Mouse (Mus musculus) activated CD4-positive, CD25-positive, alpha-beta regulatory T cell, adult 4 months (primary cell): Measurements from ENCODE around the gene Galnt3. TPM values are rescaled to one million over a fixed set of nuclear protein-coding genes. Genes with fewer than 3 reads are reported as not detected.

Source experiments
- ATAC-seq: one replicate; pipeline ENCODE4 v1.8.0; 2017
- polyA plus RNA-seq, 2 experiments: library from polyadenylated mRNA; unstranded; fragments of 100-300 nt; shearing (Covaris generic); gene quantifications; one replicate each; pipeline ENCODE4 v1.2.1; 2017

The Galnt3 gene
- polyA plus RNA-seq, 2 experiments from 2014 or later = 0.11 to 0.20 TPM

DNA sequence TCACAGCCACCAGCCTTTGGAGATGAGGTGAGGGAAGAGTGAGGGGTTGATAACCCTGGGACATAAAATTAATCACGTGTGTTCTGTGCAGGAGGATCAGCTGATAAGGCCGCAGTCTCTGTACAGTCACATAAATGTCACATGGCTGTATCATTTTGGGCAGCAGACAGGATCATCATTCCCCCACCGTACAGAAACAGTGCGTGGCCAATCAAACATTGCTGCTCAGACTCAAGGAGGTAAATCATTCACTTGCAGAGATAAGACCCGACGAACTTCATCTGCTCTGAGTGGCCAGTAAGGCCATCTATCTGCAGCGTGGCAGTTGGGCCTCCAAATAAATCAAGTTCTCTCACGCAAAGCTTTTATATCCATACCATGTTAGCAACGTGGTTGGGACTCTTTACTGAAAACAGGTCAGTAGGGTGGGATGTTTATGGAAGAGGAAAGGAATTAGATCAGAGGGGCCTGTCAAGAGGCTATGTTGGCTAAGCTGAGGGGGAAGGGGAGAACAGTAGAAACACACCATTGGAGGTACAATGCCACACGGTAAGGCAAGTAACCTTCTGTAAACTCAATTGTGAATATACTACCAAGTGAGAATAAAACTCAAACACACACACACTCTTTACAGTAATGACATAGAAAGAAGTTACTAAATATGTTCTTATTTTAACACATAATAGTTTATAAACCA, 20.9 kb downstream of the Galnt3 start:
- ATAC-seq = no peak

GRCm38 (mm10) chr2:66101686-66102304, 23.0 kb downstream of the Galnt3 start:
- no peak for ATAC-seq

GRCm38 (mm10) chr2:66100671-66101351, 24.0 kb downstream of the Galnt3 start:
- no peak for ATAC-seq

DNA sequence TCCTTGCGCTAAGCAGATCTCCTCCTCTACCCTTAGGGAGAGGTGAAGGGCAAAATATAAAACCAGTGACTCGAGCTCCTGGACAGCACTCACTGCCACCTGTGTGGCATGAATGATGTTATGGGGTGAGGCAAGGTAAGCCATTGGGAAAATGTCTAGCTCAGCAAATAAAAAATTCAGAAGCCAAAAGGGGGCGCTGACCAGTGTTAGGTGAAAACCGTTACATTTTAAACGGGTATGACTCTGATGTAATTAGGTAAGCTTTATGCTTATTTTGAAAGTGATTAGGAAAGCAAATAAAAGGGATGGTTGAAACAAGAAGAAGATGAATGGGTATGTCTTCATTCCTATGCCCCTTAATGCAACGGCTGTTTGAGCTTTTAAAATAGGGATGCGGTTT, 24.6 kb downstream of the Galnt3 start:
- ATAC-seq = no peak

DNA sequence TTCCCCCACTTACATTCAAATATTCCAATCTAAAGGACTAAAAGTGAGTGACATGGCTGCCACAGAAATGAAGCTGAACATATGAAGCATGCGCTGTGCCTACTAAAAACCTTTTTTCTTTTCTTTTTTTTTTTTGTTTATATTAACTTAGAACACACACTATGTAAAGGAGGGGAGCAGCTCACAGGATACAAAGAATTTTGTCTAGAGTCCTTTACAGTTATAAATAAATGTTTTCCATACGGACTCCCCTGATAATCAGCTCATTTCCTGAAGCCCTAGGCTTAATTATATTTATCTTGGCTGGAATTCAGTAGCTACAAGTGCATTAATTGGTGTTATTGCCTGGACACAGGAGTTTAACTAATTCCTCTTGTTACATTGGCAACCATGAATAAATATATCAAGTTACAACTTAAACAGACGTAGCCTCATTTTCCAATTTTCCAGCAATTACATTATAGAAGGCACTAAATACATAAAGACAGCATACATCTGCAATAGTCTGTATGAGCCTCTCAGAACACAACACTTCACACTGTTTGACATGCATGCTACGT, 30.1 kb downstream of the Galnt3 start:
- ATAC-seq = no peak

DNA sequence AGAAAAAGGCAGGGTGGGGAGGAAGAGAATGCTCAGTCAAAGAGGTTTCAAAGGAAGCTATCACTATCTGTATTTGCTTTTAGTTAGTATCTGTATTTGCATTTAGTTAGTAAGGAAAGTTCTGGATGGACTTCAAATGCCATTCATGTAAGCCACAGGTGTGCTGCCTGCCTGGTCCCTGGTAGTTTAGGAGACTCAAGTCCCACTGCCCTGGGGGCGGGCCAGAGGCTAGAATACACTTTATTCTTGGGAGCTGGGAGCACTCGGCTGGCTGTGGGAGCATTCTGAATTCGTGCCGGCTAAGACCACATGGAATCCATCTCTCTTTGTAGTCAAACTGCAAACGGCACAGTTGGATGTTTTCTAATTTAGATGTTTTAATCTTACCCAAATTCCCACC, 33.5 kb downstream of the Galnt3 start:
- ATAC-seq = no peak

DNA sequence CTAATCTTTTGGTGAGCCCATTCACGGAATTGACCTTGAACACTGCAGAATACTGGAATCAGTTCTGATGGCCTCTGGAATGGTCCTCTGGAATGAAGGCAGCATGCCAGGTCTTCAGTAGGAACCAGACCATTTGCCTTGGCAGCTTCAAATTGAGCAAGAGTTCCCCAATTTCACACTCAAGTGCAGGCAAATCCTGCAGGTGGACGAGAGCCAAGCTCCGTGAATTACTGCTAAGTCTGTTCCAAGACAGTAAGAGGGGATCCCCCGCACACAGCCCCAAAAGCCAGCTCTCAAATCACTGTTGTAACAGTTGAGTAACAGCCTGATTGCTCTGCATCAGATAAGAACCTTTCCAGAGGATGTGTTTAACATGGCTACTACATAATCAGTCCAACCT, 42.9 kb downstream of the Galnt3 start:
- ATAC-seq = no peak

DNA sequence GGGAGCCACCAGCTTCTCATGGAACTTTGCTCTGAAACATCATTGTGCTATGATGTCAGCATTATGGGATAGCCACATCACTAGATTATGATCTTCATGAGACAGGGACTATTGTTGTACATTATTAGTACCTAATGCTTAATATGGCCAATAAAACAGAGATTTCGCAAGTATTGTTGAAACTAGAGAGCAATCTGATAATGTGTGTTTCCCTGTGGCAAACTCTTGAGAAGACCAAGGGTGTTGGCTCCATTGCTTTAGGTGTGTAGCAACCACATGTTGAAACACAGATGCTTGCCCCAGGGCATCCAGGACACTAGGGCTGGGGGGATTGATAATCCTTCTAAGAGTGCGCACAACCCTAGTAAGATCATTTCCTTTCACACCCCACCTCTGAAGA, 44.1 kb downstream of the Galnt3 start:
- no peak for ATAC-seq

DNA sequence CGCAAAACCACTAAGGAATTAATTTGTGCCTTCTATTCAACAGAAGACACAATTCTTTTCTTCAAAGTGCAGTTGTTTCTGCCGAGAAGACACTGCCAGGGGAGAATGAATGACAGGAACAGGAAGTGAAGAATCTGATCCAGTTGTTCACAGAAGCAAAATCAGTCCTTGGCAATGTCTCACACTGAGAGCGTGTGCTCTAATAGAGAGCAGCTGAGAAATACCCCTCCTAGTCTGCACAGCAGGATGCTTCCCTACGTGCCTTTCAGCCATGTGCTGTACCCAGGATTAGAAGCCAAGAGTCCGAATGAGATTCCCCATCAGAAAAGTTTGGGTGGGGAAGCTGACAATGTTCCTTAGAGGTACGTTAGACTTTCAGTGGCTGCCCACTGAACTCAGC, 55.3 kb downstream of the Galnt3 start:
- no peak for ATAC-seq

DNA sequence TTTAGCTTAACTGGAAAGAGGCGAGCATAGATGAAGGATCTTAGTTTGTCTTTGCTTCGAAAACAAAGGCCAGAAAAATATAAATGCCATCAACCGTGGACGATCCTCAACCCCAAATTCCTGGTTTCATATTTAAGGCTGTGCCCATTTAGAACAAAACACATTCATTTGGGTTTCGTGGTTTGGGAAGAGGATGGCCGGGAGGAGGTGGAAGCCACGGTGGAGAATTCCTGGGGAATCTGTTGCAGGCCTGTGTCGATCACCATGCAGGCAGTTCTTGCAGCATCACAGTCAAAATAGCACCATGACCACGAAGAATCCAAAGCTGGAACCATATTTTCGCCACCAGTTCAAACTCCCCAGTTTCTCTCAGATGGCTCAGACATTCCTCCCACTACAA, 61.5 kb downstream of the Galnt3 start:
- ATAC-seq = no peak

DNA sequence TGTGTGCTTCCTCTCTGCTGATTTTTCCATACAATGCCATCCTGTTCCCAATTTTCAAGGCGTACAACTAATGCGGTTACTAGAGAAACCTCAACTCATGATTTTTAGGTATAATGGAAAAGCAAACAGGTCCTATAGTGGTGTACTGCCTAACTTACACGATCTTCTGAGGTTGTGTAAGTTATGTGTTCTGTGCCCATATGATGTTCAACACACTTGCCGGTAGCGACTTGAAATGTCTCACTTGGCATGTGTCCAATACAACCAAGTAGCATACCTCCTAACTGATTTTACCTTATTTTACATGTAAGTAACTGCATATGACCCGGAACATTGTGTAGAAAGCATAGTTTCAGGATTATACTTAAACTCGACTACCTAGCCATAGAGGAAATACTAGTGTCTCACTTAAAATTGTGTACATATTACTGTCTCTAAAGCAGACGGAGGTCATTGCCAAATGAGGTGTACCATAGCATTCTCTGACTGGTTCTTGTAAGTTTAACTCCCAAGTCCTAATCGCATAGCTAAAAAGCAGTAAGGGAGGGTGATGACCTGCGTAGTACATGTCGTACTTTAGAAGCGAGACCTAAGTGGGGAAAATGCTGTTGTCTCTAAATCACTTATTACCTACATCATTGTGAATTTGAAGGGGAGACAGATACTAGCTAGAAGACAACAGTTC, 80.2 kb downstream of the Galnt3 start:
- no peak for ATAC-seq

DNA sequence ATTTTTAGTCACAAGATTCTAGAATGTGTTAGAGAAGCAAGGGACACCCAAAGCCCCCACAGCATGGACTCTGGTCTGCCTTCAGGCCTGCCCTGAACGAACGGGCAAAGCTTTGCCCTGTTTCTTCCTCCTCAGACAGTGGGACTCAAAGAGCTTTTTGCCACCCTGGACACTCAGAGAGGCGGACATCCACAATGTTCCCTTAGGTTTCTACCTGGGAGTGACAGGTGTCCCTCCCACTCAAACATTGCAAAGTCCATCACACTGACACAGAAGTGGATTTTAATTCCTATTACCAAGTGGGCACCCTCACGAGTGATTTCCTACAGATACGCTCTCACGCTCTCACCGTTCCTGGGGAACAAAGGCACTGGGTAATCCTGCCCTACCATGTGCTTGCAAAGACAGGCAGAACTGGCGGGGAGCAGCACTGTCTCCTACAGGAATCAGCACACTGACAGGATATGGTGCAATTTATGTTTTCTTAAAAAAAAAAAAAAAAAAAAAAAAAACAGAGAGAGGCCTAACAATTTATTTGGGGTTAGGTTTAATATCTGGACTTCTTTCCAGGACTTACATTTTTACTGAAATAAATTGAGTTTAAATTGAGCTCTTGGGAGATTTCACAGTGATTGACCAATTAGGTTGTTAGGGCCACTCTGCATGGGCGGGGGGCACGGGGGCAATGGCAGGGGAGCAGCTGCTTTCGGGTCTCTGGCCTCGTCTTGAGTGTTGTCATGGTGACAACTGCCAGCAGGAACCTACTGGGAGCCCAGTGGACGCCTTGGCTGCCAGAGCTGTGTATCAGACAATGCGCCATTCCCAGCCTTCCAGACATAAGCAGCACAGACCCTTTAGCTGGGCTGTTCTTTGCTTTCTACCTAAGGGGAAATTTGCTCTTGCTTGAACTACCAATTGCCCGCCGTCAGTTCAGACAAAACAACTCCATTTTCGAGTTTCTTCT, 81.1 kb downstream of the Galnt3 start:
- no peak for ATAC-seq

DNA sequence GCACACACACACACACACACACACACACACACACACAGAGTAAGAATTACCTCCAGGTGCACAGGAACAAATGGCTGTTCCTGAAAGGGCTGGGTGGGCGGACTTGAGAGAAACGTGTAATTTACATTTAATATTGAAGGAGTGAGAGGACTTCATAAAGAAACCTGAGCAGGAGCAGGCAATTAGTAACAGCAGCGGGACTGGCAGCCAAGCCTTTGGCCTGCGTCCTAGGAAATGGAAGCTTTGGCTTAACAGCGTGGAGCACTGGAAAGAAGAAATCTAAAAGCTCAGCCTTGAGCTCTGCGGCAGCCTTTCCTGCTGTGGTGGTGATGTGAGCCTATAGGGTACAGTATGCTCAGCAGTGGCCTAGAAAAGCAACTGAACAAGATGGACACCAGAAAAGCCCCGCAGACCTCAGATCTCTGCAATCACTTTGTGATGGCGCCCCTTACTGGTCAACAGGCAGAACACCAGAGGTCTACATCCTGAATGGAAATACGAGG, 82.8 kb downstream of the Galnt3 start:
- ATAC-seq = no peak

DNA sequence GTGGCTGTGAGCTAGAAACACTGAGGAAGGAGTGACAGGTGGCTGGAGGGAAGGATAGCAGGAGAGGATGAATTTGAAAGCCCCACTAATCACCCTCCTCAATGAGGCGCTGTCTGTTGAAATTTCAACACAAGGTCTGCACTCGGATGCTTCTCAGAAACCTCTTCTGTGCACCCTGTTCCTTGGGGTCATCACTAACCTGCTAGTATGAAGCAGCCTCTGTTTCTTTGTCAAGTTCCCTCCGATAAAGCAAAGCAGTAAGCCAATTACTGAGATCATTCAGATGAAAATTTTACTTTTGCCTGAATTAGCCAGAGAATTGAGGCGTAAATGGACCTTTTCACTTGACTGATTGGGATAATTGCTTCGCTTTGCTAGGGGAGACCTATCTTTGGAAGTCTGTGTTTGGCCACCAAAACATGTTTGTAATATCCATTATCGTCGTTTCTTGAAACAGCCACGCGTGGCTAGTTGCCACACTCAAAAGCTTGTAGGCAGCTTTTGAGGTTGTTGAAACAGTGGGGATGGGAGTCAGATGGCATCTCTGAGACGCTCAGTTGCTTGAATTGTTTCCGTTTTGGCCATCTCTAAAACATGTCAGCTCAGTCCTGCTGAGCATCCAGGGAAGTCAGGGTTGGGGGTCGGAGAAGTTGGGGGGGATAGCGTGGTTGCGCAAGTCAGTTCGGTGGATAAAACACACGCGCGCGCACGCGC, 83.4 kb downstream of the Galnt3 start:
- ATAC-seq = no peak

GRCm38 (mm10) chr2:66040611-66041010, 84.2 kb downstream of the Galnt3 start:
- no peak for ATAC-seq

- no peak for ATAC-seq
These were observed 89.7 kb downstream of the Galnt3 start for GRCm38 (mm10) chr2:66034907-66035679.
